31 mouse cellular contexts compared by ENCODE assay signal in genomic region chr6:85286283-85287047, GRCm38 (mm10). TPM values are rescaled to one million over a fixed set of nuclear protein-coding genes. Genes with fewer than 3 reads are reported as not detected.
DNase-seq lines count a peak whose midpoint lies in the region; ATAC-seq and TF ChIP-seq lines count a peak whose summit lies in the region.
"Had no signal": no experiment of that assay in that cellular context is flagged by ENCODE, and none has a peak within 500 bp of the region (broad histone marks: within the 10 kb centered on the region; RNA-seq: fewer than 3 reads in every experiment).

No protein-coding gene starts in this region.

- H3K4me2 ChIP-seq in forebrain, postnatal 0 days (ENCODE audit: low read depth): no peak overlapping the region
- H3K4me2 ChIP-seq: embryonic facial prominence, embryonic 13.5 days; forebrain, embryonic 13.5 days; heart, embryonic 13.5 days; hindbrain, embryonic 14.5 days had no signal

- H3K27ac ChIP-seq in forebrain, postnatal 0 days (ENCODE audit: low read depth, low read length): no peak overlapping the region
- H3K27ac ChIP-seq in forebrain, embryonic 10.5 days: no peak overlapping the region
- H3K27ac ChIP-seq in left cerebral cortex, adult 2 months: peak overlapping the region; percentile 19; the same call in 1 of the 2 replicates
- H3K27ac ChIP-seq: embryonic facial prominence, embryonic 10.5 days; embryonic facial prominence, embryonic 13.5 days; forebrain, embryonic 13.5 days; heart, adult 2 months; heart, embryonic 10.5 days; heart, embryonic 13.5 days; hindbrain, embryonic 14.5 days had no signal

- H3K36me3 ChIP-seq in forebrain, postnatal 0 days (ENCODE audit: insufficient read depth): no peaks in the 10 kb centered on the region
- peaks cover 5% of the 10 kb centered on the region for H3K36me3 ChIP-seq in forebrain, embryonic 10.5 days (replicated peaks)
- H3K36me3 ChIP-seq: embryonic facial prominence, embryonic 10.5 days; embryonic facial prominence, embryonic 13.5 days; G1E; heart, embryonic 10.5 days; heart, embryonic 13.5 days had no signal

- H3K4me1 ChIP-seq in forebrain, postnatal 0 days (ENCODE audit: insufficient read depth): no peaks in the 10 kb centered on the region
- H3K4me1 ChIP-seq in forebrain, embryonic 10.5 days: 0 out of 2 replicates have a peak, but pooled peaks cover 5% of the 10 kb centered on the region
- H3K4me1 ChIP-seq: embryonic facial prominence, embryonic 13.5 days had no signal

- no peaks in the 10 kb centered on the region for H3K9me3 ChIP-seq in forebrain, postnatal 0 days (ENCODE audit: low read length)
- no peaks in the 10 kb centered on the region for H3K9me3 ChIP-seq in forebrain, embryonic 10.5 days
- H3K9me3 ChIP-seq: embryonic facial prominence, embryonic 10.5 days; embryonic facial prominence, embryonic 13.5 days; forebrain, embryonic 13.5 days; G1E; heart, embryonic 10.5 days; heart, embryonic 13.5 days had no signal

- no peak overlapping the region for H3K4me3 ChIP-seq in forebrain, postnatal 0 days (ENCODE audit: low read depth, low read length)
- H3K4me3 ChIP-seq in forebrain, embryonic 10.5 days: no peak overlapping the region
- H3K4me3 ChIP-seq in left cerebral cortex, adult 2 months: no peak overlapping the region
- H3K4me3 ChIP-seq: embryonic facial prominence, embryonic 10.5 days; embryonic facial prominence, embryonic 13.5 days; erythroblast, embryonic 14.5 days; forebrain, embryonic 13.5 days; heart, adult 2 months; heart, embryonic 10.5 days; heart, embryonic 13.5 days had no signal

- WGBS in forebrain, postnatal 0 days: 75% methylated on average over 13 of the region's 13 CpGs
- 88% methylated on average over 13 of the region's 13 CpGs for WGBS in forebrain, embryonic 10.5 days

- H3K27me3 ChIP-seq in forebrain, postnatal 0 days (ENCODE audit: insufficient read depth, low read length): no peaks in the 10 kb centered on the region
- no peaks in the 10 kb centered on the region for H3K27me3 ChIP-seq in forebrain, embryonic 10.5 days (ENCODE audit: poor library complexity, severe bottlenecking)
- H3K27me3 ChIP-seq: embryonic facial prominence, embryonic 13.5 days; forebrain, embryonic 13.5 days; heart, embryonic 13.5 days; Patski had no signal

- intact Hi-C loops in left cerebral cortex, adult 2 months (cut with DNase I): no loop called here
- intact Hi-C loops in left cerebral cortex, postnatal 36 days (cut with DNase I): no loop called here

- no peak for ATAC-seq in forebrain, postnatal 0 days
- ATAC-seq: activated CD4-positive, CD25-positive, alpha-beta regulatory T cell, adult 4 months; forebrain, embryonic 13.5 days; forebrain, embryonic 16.5 days; Patski had no signal

- H3K9ac ChIP-seq in forebrain, postnatal 0 days: 0 out of 2 replicates have a peak overlapping the region, but pooled peaks have one; percentile 10
- H3K9ac ChIP-seq: embryonic facial prominence, embryonic 13.5 days; forebrain, embryonic 13.5 days; heart, embryonic 13.5 days; hindbrain, embryonic 14.5 days had no signal

- no peak for TF ChIP-seq CTCF in forebrain, postnatal 0 days (IDR thresholded peaks at IDR 0.05; ENCODE audit: low read depth)
- no peak for TF ChIP-seq CTCF in left cerebral cortex, adult 2 months (IDR thresholded peaks at IDR 0.05)

- DNase-seq in forebrain, postnatal 0 days: no peak
- no peak for DNase-seq in forebrain, embryonic 10.5 days (ENCODE audit: extremely low spot score, low spot score)
- DNase-seq in left cerebral cortex, adult 2 months (ENCODE audit: extremely low spot score in 1 of 2, low spot score in 2 of 2): no peak
- DNase-seq in left cerebral cortex, postnatal 36 days (ENCODE audit: low spot score in 2 of 2): no peak
- peak; percentile 90 for DNase-seq in ES-CJ7 (ENCODE audit: low read depth, low spot score)
- DNase-seq in ZHBTc4 (ENCODE audit: low read depth, low spot score): peak; percentile 88
- no peak for DNase-seq in thymus, postnatal 4 days
- DNase-seq in thymus, postnatal 0 days (ENCODE audit: low spot score): no peak
- DNase-seq: adrenal gland, adult 8-10 months; adrenal gland, postnatal 25 days; cerebellum, adult 11-12 months; cerebellum, adult 8-10 months; cerebellum, postnatal 10 days; cerebellum, postnatal 36 days; embryo, embryonic 11 days; gastrocnemius, postnatal 10 days; gastrocnemius, postnatal 36 days; heart, adult 2 months; heart, postnatal 14 days; heart, postnatal 4 days had no signal

RNA-seq across cellular contexts. Expression of gene Sfxn5, which starts 46.8 kb away (rescaled TPM):
- 49.9 and 55.6 TPM in 2 replicates for total RNA-seq in forebrain, postnatal 0 days (2014; rRNA removed)
- 39.1 and 49.1 TPM in 2 replicates for polyA plus RNA-seq in forebrain, postnatal 0 days (2015; fragmentation: Nextera tagmentation; extraction: Ambion mirVana)
- polyA plus RNA-seq in forebrain, embryonic 10.5 days (2016; fragmentation: Nextera tagmentation; extraction: Ambion mirVana): 11.7 and 14.3 TPM in 2 replicates
- total RNA-seq in left cerebral cortex, adult 2 months (2021): 100 to 1,000 TPM; 161 to 173 TPM
- total RNA-seq in left cerebral cortex, postnatal 36 days (2021): 100 to 1,000 TPM; 172 to 183 TPM
- 4.4 and 5.1 TPM in 2 replicates for polyA plus RNA-seq in thymus, postnatal 0 days (2015; fragmentation: Nextera tagmentation; extraction: Ambion mirVana)

Comparison
In these comparisons a context has a peak if more than half of its experiments do, and no peak if none do; other contexts are left out.
1. DNase-seq: peak in ES-CJ7 (single experiment) and ZHBTc4 (single experiment); none in forebrain, postnatal 0 days (single experiment), forebrain, embryonic 10.5 days (single experiment), left cerebral cortex, adult 2 months (0 of 2), left cerebral cortex, postnatal 36 days (0 of 2), thymus, postnatal 4 days (single experiment) and thymus, postnatal 0 days (single experiment).